Mouse (Mus musculus) forebrain, embryonic 14.5 days (tissue): ENCODE measurements around the gene Fancf. TPM values are rescaled to one million over a fixed set of nuclear protein-coding genes. Genes with fewer than 3 reads are reported as not detected.

Source experiments
- ATAC-seq: fragments of 200-750 bp; cut with Nextera tagmentation; 2 replicates; pipeline ENCODE4 v1.8.0; 2017; ENCODE audit warnings: mild to moderate bottlenecking, moderate library complexity
- DNase-seq: peaks from one replicate; pipeline ENCODE4 v3.0.0-alpha.2; 2015; ENCODE audit warnings: low spot score
- H3K27ac ChIP-seq: fragments of 300-500 bp; sonication (generic); 2 replicates; pipeline ENCODE4 v1.5.1; 2014; ENCODE audit warnings: low read depth, mild to moderate bottlenecking, control low read depth, low read length, moderate library complexity
- H3K27me3 ChIP-seq: fragments of 300-500 bp; sonication (generic); replicated peaks from 2 replicates; pipeline ENCODE4 v1.6.1; 2014; ENCODE audit warnings: low read length, control low read depth, mixed read lengths; ENCODE audit not compliant: control insufficient read depth, insufficient read depth
- H3K36me3 ChIP-seq: fragments of 300-500 bp; sonication (generic); 2 replicates; pipeline ENCODE4 v1.6.1; 2014; ENCODE audit warnings: low read length, control low read depth; ENCODE audit not compliant: control insufficient read depth, insufficient read depth
- H3K4me1 ChIP-seq: fragments of 300-500 bp; sonication (generic); 2 replicates; pipeline ENCODE4 v1.6.1; 2014; ENCODE audit warnings: antibody characterized with exemption, low read length, control low read depth; ENCODE audit not compliant: control insufficient read depth, insufficient read depth
- H3K4me2 ChIP-seq: fragments of 300-500 bp; sonication (generic); 2 replicates; pipeline ENCODE4 v1.6.1; 2014; ENCODE audit warnings: mild to moderate bottlenecking, control low read depth, low read length
- H3K4me3 ChIP-seq: fragments of 300-500 bp; sonication (generic); 2 replicates; pipeline ENCODE4 v1.5.1; 2014; ENCODE audit warnings: low read depth, low read length, control low read depth
- H3K9ac ChIP-seq: fragments of 300-500 bp; sonication (generic); 2 replicates; pipeline ENCODE4 v1.6.1; 2014; ENCODE audit warnings: mild to moderate bottlenecking, low read length, control low read depth, moderate library complexity
- H3K9me3 ChIP-seq: fragments of 300-500 bp; sonication (generic); replicated peaks from 2 replicates; pipeline ENCODE4 v1.6.1; 2016; ENCODE audit warnings: low read length, control low read depth, mixed read lengths; ENCODE audit not compliant: control insufficient read depth
- WGBS: fragments of 180-500 bp; shearing (Covaris S2); extraction: QIAGEN DNeasy Blood & Tissue Kit; methylation state at CpG from one replicate; pipeline ENCODE4 v1.1.7; 2014; 5-methylcytosine and 5-hydroxymethylcytosine counted together
- polyA plus RNA-seq: library from polyadenylated mRNA; unstranded; fragments of >200 nt; fragmentation: Nextera tagmentation; extraction: Ambion mirVana; gene quantifications from 2 replicates; pipeline ENCODE4 v1.2.1, GENCODE M21; 2014

Fancf gene
- polyA plus RNA-seq, 1 experiment from 2014 or later: 6.4 TPM

GRCm38 (mm10) chr7:51885345-51885744 is 23.3 kb upstream of the Fancf start:
- no peak overlapping the region for H3K9ac ChIP-seq
- ATAC-seq (no peak), DNase-seq (no peak)
- no peaks in the 10 kb centered on the region for H3K36me3 ChIP-seq
- no peak overlapping the region for H3K4me2 ChIP-seq
- H3K27me3 ChIP-seq: no peaks in the 10 kb centered on the region
- 77% methylated on average over 3 of the region's 3 CpGs for WGBS
- H3K9me3 ChIP-seq: no peaks in the 10 kb centered on the region
- H3K4me3 ChIP-seq: no peak overlapping the region
- H3K4me1 ChIP-seq: no peaks in the 10 kb centered on the region
- no peak overlapping the region for H3K27ac ChIP-seq

GRCm38 (mm10) chr7:51880121-51880520 is 18.1 kb upstream of the Fancf start:
- DNase-seq (no peak), ATAC-seq (no peak)
- Histone ChIP-seq H3K27me3 (no peaks in the 10 kb centered on the region), H3K27ac (no peak overlapping the region), H3K9me3 (no peaks in the 10 kb centered on the region), H3K4me1 (no peaks in the 10 kb centered on the region), H3K36me3 (no peaks in the 10 kb centered on the region), H3K9ac (no peak overlapping the region), H3K4me2 (no peak overlapping the region), H3K4me3 (no peak overlapping the region)
- 84% methylated on average over 4 of the region's 4 CpGs for WGBS

DNA sequence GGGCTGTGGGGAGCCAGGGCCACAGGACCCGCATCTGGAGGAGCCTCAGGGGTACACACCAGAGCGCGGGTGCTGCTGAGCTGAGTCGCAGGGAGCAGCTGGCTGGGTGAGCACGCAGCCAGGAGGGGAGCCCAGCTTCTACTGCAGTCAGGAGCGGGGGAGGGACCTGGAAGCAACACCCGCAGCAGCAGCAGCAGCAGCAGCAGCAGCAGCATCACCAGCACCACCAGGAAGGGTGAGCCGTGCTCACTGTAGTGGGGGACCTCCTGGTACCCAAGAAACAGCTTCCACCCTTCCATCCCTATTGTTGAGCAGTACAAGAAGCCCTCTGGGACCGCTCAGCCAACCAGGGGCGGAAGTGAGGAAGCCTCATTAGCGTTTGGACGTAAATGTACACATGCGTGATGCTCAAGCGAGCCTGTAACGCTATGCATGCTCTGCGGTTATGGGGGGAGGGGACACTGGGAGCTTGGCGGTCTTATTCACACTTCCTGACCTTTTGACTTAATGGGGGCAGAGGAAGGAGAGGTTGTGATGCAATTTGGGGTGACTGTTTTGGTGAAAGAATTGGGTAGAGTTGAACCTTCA is 17.2 kb upstream of the Fancf start:
- Histone ChIP-seq H3K9ac (peak overlapping the region; percentile 75), H3K9me3 (no peaks in the 10 kb centered on the region), H3K27ac (peak overlapping the region; percentile 71), H3K4me2 (peak overlapping the region; percentile 86), H3K27me3 (no peaks in the 10 kb centered on the region), H3K4me3 (peak overlapping the region; percentile 49), H3K4me1 (no peaks in the 10 kb centered on the region), H3K36me3 (no peaks in the 10 kb centered on the region)
- DNase-seq (peak; percentile 85), ATAC-seq (peak; percentile 97)
- WGBS: 2% methylated on average over 17 of the region's 17 CpGs

DNA sequence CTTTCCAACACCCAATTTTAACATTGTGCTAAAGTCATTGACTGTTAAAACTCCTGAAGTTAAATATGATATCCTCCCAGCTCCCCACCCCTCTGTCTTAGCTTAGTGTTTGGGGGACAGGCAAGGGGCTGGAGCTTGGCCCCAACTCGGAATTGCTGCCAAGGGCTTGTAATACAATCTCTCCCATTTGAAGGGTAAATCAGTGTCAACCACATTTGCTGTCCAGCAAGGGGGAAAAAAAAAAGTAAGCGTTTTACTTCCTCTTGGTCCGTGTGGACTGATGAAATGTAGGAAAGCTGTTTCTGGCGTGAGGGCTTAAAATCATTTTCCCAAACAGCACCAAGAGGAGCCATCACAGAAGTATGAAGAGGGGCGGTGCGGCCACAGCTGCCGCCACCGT is 16.7 kb upstream of the Fancf start:
- Histone ChIP-seq H3K27me3 (no peaks in the 10 kb centered on the region), H3K27ac (peak overlapping the region; percentile 71), H3K9ac (peak overlapping the region; percentile 75), H3K4me2 (peak overlapping the region; percentile 86), H3K4me1 (no peaks in the 10 kb centered on the region), H3K36me3 (no peaks in the 10 kb centered on the region), H3K9me3 (no peaks in the 10 kb centered on the region), H3K4me3 (peak overlapping the region; percentile 49)
- DNase-seq (peak; percentile 30), ATAC-seq (no peak; the same call in 1 of the 2 replicates)
- 6% methylated on average over 8 of the region's 8 CpGs for WGBS

- Histone ChIP-seq H3K9ac (no peak overlapping the region), H3K27me3 (no peaks in the 10 kb centered on the region), H3K27ac (no peak overlapping the region), H3K9me3 (no peaks in the 10 kb centered on the region), H3K36me3 (no peaks in the 10 kb centered on the region), H3K4me2 (no peak overlapping the region), H3K4me1 (no peaks in the 10 kb centered on the region), H3K4me3 (no peak overlapping the region)
- ATAC-seq (no peak), DNase-seq (no peak)
Measured at GRCm38 (mm10) chr7:51876316-51876715, 14.2 kb upstream of the Fancf start.

DNA sequence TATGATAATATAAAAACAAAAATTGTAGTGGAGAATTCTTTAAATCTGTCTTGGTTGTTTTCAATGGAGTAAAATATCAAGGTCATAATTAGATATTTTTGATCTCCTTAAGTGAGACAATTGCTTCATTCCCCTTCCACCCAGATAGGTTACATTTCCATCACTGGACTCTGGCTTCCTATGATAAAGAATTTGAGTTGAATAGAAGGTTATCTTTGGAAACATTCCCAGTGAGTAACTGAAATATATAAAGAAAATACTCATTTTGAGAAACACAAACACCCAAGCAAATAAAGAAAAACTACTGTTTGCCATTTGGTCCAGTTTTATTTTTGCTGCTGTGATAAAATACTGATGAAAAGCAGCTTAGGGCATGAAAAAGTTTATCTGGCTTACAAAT is 10.5 kb upstream of the Fancf start:
- H3K27ac ChIP-seq: no peak overlapping the region
- no peak for ATAC-seq
- no peak overlapping the region for H3K4me3 ChIP-seq
- H3K4me2 ChIP-seq: no peak overlapping the region
- H3K9me3 ChIP-seq: no peaks in the 10 kb centered on the region
- H3K9ac ChIP-seq: no peak overlapping the region
- no peaks in the 10 kb centered on the region for H3K36me3 ChIP-seq
- H3K27me3 ChIP-seq: no peaks in the 10 kb centered on the region
- no peaks in the 10 kb centered on the region for H3K4me1 ChIP-seq
- DNase-seq: no peak

DNA sequence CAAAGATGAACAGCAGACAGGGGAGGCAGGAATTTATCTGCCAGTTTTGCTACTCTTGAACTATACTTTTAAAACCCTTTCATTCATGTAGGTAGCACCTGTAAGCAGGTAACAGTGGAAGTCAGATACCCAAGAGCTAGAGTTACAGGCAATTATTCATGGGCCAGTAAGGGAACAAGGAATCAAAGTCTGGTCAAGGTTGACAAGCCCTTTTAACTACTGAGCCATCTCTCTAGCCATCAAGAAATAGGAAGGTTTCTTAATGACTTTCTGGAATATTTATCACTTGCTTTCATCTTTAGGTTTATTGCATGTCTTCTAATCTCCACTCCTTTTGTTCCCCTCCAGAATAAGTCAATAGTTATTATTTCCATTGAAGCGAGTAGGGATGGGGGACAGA is 10.0 kb upstream of the Fancf start:
- no peak overlapping the region for H3K4me2 ChIP-seq
- WGBS: 94% methylated on average over 1 of the region's 1 CpGs
- no peaks in the 10 kb centered on the region for H3K4me1 ChIP-seq
- H3K27ac ChIP-seq: no peak overlapping the region
- no peaks in the 10 kb centered on the region for H3K36me3 ChIP-seq
- H3K9me3 ChIP-seq: no peaks in the 10 kb centered on the region
- H3K9ac ChIP-seq: no peak overlapping the region
- H3K4me3 ChIP-seq: no peak overlapping the region
- DNase-seq: no peak
- H3K27me3 ChIP-seq: no peaks in the 10 kb centered on the region
- no peak for ATAC-seq

DNA sequence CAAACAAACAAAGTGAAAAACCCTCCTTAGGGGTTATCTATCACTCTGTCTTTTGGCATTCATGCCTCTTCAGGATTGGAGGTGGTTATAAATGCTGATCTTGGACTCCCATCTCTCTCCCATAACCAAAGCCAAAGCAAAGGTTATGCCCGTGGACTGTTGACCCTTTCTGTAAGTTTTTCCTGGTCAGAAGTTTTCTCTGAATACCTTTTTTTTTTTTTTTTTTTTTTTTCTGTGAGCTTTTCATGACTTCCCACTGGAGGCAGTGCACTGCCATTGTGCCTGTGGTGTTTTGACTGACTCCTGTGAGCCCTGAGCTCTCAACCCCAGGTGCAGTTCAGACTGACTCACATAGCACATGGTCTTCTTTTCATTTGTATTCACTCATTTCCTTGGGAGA is 5.9 kb upstream of the Fancf start:
- no peaks in the 10 kb centered on the region for H3K36me3 ChIP-seq
- no peaks in the 10 kb centered on the region for H3K9me3 ChIP-seq
- H3K4me2 ChIP-seq: no peak overlapping the region
- no peak overlapping the region for H3K27ac ChIP-seq
- WGBS: 92% methylated on average over 1 of the region's 1 CpGs
- no peak overlapping the region for H3K9ac ChIP-seq
- no peak overlapping the region for H3K4me3 ChIP-seq
- DNase-seq: no peak
- H3K4me1 ChIP-seq: peaks cover 1% of the 10 kb centered on the region; the same call in 1 of the 2 replicates
- no peaks in the 10 kb centered on the region for H3K27me3 ChIP-seq
- no peak for ATAC-seq

DNA sequence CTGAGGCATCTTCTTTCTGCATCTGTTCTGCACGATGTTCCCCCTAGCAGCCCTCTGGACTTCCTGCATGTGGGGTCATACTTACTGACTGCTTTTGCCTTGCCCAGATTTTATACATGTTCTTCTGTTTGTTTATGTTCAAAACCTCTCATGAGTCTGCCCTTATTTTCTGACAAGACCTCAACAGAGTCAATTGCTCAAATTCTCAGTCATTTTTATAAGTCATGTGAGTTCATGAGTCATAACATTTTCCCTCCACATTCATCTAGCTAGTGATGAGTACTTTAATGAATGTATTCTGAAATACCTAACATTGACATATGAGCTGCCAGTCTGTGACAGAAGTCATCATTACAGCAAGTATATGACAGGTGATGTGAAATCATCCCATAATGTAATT is 3.3 kb upstream of the Fancf start:
- Histone ChIP-seq H3K4me3 (no peak overlapping the region), H3K4me1 (peaks cover 13% of the 10 kb centered on the region), H3K27ac (no peak overlapping the region), H3K27me3 (no peaks in the 10 kb centered on the region), H3K9me3 (no peaks in the 10 kb centered on the region), H3K9ac (no peak overlapping the region), H3K4me2 (no peak overlapping the region), H3K36me3 (no peaks in the 10 kb centered on the region)
- 82% methylated on average over 1 of the region's 1 CpGs for WGBS
- ATAC-seq (no peak), DNase-seq (no peak)
